Mouse (Mus musculus): ENCODE measurements around the gene Rpl23.
"Not testable (repeated sequence)": the region's sequence is repeated elsewhere in the genome, so short reads cannot be mapped to it uniquely, and the experiment has no call there.

The Rpl23 gene

GRCm38 (mm10) chr11:97799994-97800690 lies 17.9 kb upstream of the Rpl23 start:
- DNase-seq (ENCODE audit: low read depth, low spot score): no peak

GRCm38 (mm10) chr11:97799146-97799993 lies 17.1 kb upstream of the Rpl23 start:
- peak; percentile 61 for DNase-seq (ENCODE audit: low read depth, low spot score)

- DNase-seq (ENCODE audit: low read depth, low spot score): peak; percentile 87
Observed at GRCm38 (mm10) chr11:97798782-97799145, 16.5 kb upstream of the Rpl23 start, which contains the start of gene Lasp1. Gene Lasp1 (plus strand): TSS chr11:97799000.

GRCm38 (mm10) chr11:97798083-97798435 lies 15.8 kb upstream of the Rpl23 start:
- no peak for DNase-seq (ENCODE audit: low read depth, low spot score)

- DNase-seq (ENCODE audit: low read depth, low spot score): no peak
Observed at GRCm38 (mm10) chr11:97797369-97798082, 15.3 kb upstream of the Rpl23 start.

- DNase-seq (ENCODE audit: low read depth, low spot score): no peak
Observed at GRCm38 (mm10) chr11:97796910-97797309, 14.7 kb upstream of the Rpl23 start.

- DNase-seq (ENCODE audit: low read depth, low spot score): no peak
Observed at GRCm38 (mm10) chr11:97793165-97793564, 10.9 kb upstream of the Rpl23 start.

GRCm38 (mm10) chr11:97790778-97791438 lies 8.7 kb upstream of the Rpl23 start:
- not testable (repeated sequence) for DNase-seq (ENCODE audit: low read depth, low spot score)

- DNase-seq (ENCODE audit: low read depth, low spot score): no peak
Observed at GRCm38 (mm10) chr11:97789727-97790126, 7.5 kb upstream of the Rpl23 start.

- no peak for DNase-seq (ENCODE audit: low read depth, low spot score)
Observed at GRCm38 (mm10) chr11:97787961-97788360, 5.7 kb upstream of the Rpl23 start.

- no peak for DNase-seq (ENCODE audit: low read depth, low spot score)
Observed at GRCm38 (mm10) chr11:97782564-97782895, 293 bp upstream of the Rpl23 start.

GRCm38 (mm10) chr11:97781478-97781831 lies 782 bp downstream of the Rpl23 start:
- DNase-seq (ENCODE audit: low read depth, low spot score): no peak

- no peak for DNase-seq (ENCODE audit: low read depth, low spot score)
Observed at GRCm38 (mm10) chr11:97779968-97780701, 2.1 kb downstream of the Rpl23 start.

- no peak for DNase-seq (ENCODE audit: low read depth, low spot score)
Observed at GRCm38 (mm10) chr11:97778918-97779317, 3.3 kb downstream of the Rpl23 start.

GRCm38 (mm10) chr11:97777129-97777529 lies 5.1 kb downstream of the Rpl23 start:
- DNase-seq (ENCODE audit: low read depth, low spot score): no peak

GRCm38 (mm10) chr11:97776497-97777128 lies 5.6 kb downstream of the Rpl23 start:
- no peak for DNase-seq (ENCODE audit: low read depth, low spot score)

- DNase-seq (ENCODE audit: low read depth, low spot score): no peak
Observed at GRCm38 (mm10) chr11:97775808-97776496, 6.3 kb downstream of the Rpl23 start, which contains the start of gene 1700001P01Rik. Gene 1700001P01Rik (minus strand): TSS chr11:97775918.

- no peak for DNase-seq (ENCODE audit: low read depth, low spot score)
Observed at GRCm38 (mm10) chr11:97775186-97775585, 7.1 kb downstream of the Rpl23 start.

GRCm38 (mm10) chr11:97771410-97771809 lies 10.8 kb downstream of the Rpl23 start:
- DNase-seq (ENCODE audit: low read depth, low spot score): no peak

GRCm38 (mm10) chr11:97769704-97770103 lies 12.5 kb downstream of the Rpl23 start:
- DNase-seq (ENCODE audit: low read depth, low spot score): no peak
